Mouse (Mus musculus) brain, embryonic 14.5 days (tissue): ENCODE results near the gene Rpn2. TPM values are rescaled to one million over a fixed set of nuclear protein-coding genes. Genes with fewer than 3 reads are reported as not detected.

Experiments used
- DNase-seq: peaks from one replicate; pipeline ENCODE4 v3.0.0-alpha.2; 2011; ENCODE audit warnings: low read depth
- CTCF ChIP-seq: fragments of 200-500 bp; IDR thresholded peaks from 2 replicates; pipeline ENCODE4 v1.5.1; 2012; ENCODE audit warnings: inconsistent platforms, mild to moderate bottlenecking, moderate library complexity, borderline replicate concordance; ENCODE audit not compliant: insufficient read depth, insufficient read length; ENCODE audit errors: extremely low read depth
- POLR2A ChIP-seq: fragments of 200-500 bp; IDR thresholded peaks from 2 replicates; pipeline ENCODE4 v1.6.1; 2012; ENCODE audit warnings: mild to moderate bottlenecking, inconsistent platforms, borderline replicate concordance; ENCODE audit not compliant: poor library complexity, insufficient read depth, insufficient read length, severe bottlenecking; ENCODE audit errors: extremely low read depth
- polyA plus RNA-seq: library from polyadenylated mRNA; depleted of rRNA; stranded (reverse); fragments of >200 nt; gene quantifications from 2 replicates; pipeline ENCODE4 v1.2.3, GENCODE M21; 2012; rRNA removed

The Rpn2 gene
- 195 and 208 TPM in 2 replicates for polyA plus RNA-seq

DNA sequence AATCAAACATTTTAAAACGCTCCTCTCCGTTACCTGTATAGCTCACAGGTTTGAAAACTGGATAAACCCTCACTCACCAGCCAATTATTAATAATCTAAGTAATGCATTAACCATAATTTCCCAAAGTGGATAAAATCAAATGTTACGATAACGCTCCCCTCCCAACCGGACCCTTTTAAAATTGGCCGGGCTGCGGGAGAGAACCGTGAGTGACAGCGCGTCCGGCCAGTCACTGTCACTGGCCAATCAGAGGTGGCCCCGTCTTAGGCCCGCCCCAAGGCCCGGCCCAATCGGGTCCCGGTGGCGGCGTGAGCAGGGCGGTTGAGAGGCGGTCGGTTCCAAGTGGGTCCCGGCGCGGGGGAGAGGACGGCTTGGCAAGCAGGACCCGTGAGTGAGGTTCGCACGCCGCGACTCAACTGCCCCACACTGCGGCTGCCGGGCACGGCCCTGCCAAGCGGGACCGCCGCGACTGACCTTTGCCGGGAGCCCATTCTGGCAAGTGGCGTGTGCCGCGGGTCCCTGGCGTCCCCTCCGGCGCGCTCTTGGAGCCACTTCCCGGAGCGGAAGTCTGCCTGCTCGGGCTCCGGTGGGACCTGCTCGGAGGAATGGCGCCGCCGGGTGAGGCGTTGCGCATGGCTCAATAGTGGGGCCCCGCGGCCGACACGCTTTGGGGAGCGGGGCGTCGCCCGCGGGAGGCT, at the start of gene Rpn2:
Rpn2 (plus strand) TSS at position 301 of the 699 bp plus-strand sequence.
- DNase-seq = peak; percentile 99
- TF ChIP-seq CTCF (no peak), POLR2A (peak; percentile 39; the same call in 1 of the 2 replicates)

DNA sequence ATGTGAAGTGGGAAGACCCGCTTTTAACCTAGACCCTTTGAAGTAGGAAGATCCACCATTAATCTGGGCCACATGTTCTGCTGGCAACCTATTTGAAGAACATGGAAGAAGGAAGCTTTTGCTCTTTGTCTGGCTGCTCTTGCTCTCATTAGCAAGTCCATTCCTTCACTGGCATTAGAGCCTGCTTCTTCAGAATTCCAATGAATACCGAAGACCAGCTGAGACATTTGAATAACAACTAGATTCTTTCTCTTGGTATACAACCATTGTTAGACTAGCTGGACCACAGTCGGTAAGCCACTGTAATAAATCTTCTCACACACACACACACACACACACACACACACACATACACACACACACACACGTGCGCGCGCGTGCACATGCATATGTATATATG, 42.9 kb upstream of the Rpn2 start:
- peak; percentile 0 for DNase-seq
- TF ChIP-seq CTCF (no peak), POLR2A (no peak)

DNA sequence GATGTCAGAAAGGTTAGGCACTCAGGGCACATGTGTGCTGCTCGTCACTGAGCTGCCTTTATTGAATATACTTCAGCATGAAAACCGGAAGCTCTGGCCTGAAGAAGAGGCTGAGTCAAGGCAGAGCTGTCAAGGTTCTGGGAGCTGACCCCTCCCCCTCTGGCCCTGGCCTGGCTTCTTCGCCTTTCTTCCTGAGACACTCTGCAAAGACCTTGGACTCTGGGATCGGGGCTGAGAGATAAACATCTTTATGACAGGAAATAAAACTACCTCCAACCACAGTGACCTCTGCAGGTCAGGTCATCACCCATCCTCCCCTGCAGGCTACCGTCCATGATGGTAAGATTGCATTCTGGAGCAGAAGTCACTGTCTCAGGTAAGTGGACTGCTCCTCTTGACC, 33.8 kb upstream of the Rpn2 start:
- DNase-seq = no peak
- TF ChIP-seq CTCF (no peak), POLR2A (no peak)

DNA sequence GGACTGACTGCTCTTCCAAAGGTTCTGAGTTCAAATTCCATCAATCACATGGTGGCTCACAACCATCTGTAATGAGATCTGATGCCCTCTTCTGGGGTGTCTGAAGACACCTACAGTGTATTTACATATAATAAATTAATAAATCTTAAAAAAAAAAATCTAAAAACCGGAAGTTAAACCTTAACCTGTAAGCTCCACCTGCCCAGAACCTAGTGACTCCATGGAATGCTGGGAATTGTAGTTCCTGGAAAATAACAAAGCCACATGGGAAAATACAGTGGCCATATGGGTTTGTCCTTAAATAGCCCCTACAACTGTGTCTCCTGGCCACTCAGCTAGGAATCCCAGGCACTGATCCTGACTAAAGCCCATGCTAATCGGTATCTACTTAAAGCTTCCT, 33.2 kb upstream of the Rpn2 start:
- no peak for TF ChIP-seq CTCF
- TF ChIP-seq POLR2A = no peak
- DNase-seq = peak; percentile 4

DNA sequence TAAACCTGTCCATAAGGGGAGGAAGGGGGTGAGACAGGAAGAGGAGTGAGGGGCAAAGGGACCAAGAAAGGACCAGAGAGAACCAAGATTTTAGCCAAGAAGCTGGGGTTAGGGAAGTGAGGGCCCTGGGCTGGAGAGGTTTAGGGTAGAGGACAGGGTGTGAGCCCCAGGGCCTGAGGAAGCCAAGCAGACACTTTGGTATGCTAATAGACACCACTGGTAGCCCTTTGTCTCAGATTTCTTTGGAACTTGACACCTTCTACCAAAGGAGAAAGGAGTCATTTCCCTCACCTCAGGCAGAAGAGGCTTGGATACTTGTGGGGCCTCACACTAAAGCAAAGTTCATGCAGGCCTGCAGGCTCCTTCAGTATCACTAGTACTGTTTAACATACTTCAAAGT, 30.7 kb upstream of the Rpn2 start:
- DNase-seq = no peak

DNA sequence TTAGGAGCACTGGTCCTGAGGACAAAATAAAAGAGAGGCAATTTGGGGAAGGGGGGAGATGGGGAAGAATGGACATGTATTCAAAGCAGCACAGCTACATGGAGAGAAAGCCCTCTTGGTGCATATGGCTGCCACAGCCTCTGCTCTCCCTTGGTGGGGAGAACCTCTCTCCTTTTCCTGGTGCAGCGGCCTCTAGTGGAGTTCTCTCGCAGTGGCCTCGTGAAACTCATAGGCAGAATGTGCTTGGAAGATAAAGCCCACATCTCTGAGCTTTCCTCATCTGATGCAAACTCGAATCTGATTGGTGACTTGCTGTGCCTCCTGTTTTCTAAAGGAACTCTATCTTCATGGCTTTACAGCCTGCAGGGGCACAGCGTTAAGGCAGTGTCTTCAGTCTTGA, 19.1 kb upstream of the Rpn2 start:
- TF ChIP-seq CTCF (peak; percentile 79), POLR2A (no peak)

More for the DNA sequence above, 30.7 kb upstream of the Rpn2 start:
- TF ChIP-seq CTCF = no peak
- no peak for TF ChIP-seq POLR2A

DNA sequence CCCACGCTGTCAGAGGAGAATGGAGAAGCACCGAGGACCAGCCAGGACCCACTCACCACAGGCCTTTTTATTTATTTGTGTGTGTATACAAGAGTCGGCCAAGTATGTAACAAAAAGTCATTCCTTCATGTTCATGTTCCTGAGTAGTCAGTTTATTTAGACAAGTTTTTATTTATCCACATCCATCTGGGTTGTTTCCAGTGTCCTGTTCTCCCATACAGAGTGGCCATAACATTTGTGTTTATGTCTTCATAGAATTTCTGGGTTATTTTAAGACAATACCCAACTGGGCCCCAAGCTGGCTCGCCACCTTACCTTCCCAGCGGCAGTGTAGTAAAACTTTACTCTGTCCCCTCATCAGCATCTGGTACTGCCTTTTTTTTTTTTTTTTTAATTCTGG, 16.9 kb upstream of the Rpn2 start:
- TF ChIP-seq POLR2A (no peak), CTCF (no peak)
- DNase-seq = no peak

More for the DNA sequence above, 19.1 kb upstream of the Rpn2 start:
- peak; percentile 63 for DNase-seq

DNA sequence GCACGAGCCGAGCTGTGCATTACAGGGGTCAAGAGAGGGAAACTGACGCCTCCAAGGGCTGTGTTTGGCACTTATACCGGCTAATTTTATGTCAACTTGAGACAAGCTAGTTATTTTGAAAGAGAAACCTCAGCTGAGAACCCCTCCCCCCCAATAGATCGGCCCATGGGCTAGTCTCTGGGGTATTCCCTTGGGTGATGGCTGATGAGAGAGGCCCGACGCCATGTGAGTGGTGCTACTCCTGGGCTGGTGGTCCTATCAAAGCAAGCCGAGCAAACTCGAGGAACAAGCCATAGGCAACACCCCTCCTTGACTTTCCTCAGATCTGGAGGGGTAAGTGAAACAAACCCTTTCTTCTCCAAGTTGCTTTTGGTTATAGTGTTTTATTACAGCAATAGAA, 16.3 kb upstream of the Rpn2 start:
- TF ChIP-seq CTCF (no peak), POLR2A (no peak)

DNA sequence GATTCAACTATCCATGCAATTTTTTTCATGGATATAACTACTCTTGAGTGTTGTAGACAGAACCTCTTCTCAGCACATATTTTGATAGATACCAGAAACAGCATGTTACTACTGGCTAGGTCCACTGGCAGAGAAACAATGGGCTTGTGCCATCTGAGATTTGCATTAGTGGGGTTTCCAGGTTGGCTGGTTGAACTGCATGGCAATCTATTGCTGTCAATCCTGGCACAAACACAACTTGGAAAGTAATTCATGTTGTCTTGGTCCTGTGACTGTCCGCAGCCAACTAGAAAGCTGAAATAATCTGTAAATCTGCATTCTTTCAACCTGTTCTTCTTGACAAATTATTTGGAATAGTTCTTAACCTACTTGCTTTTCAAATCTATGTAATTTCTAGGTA, 15.7 kb upstream of the Rpn2 start:
- no peak for TF ChIP-seq CTCF
- TF ChIP-seq POLR2A = no peak
- no peak for DNase-seq

More for the DNA sequence above, 16.3 kb upstream of the Rpn2 start:
- no peak for DNase-seq

DNA sequence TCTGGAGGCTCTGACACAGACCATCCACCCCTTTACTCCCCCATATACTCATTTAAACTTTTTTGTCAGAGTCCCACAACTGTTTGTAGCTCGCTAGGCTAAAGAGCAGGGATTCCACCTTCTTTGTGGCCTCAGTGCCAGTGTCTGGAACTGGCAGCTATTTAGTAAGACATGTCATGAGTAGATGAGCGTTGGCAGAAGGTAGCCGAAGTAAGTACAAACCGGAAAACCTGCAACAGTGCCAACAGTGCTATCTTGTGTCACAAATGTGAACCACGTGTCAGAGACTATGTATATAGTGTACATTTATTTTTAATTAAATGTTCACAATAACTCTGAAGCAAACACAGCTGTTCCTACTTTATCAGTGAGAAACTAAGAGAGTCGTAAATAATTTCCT, 15.0 kb upstream of the Rpn2 start:
- TF ChIP-seq CTCF = no peak
- no peak for TF ChIP-seq POLR2A

DNA sequence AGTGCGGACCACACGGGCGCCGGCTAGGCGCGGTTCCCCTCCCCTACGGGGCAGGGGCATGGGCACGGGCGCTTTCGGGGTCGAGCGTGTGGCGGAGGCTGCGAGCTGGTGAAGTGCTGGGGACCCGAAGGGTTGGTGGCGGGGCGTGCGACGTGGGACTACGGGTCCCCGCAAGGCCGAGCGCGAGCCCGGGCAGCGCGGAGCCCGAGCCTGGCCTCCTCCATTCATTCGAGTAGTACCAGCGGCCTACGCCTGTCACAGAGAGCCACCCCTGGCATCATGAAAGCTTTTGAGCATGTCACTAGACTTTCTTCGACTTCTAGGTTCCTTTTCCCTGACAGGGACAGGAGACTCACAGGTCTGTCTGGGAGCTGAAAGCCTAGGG, 591 bp downstream of the Rpn2 start, which contains the start of gene Mroh8:
Mroh8 (minus strand) TSS at position 134 of the 385 bp plus-strand sequence.
- TF ChIP-seq CTCF (no peak), POLR2A (no peak)
- peak; percentile 83 for DNase-seq

More for the DNA sequence above, 15.0 kb upstream of the Rpn2 start:
- DNase-seq = no peak

DNA sequence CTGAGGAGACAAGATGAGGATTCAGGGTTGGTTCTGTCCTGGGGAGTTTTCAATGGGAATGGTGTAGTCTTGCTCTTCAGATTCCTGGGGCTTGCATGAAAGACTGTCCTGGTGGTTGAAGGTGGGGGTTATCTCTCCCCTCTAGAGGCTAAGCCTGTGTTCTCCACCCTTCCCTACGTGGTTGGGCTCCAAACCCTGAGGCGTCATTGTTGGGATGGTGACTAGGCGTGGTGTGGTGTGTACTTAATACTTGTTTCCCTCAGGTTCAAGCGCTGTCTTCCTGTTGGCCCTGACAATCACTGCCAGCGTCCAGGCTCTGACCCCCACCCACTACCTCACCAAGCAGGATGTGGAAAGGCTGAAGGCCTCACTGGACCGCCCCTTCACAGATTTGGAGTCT, 4.5 kb downstream of the Rpn2 start:
- TF ChIP-seq CTCF = no peak
- no peak for TF ChIP-seq POLR2A
- DNase-seq = no peak
